Mouse (Mus musculus): ENCODE measurements at regions not wholly inside any gene's neighbourhood (a gene's known extent, or its start where the extent isn't known, plus 50 kb on each side); places are given as distances from the start of the nearest gene placed in this dataset.

DNA sequence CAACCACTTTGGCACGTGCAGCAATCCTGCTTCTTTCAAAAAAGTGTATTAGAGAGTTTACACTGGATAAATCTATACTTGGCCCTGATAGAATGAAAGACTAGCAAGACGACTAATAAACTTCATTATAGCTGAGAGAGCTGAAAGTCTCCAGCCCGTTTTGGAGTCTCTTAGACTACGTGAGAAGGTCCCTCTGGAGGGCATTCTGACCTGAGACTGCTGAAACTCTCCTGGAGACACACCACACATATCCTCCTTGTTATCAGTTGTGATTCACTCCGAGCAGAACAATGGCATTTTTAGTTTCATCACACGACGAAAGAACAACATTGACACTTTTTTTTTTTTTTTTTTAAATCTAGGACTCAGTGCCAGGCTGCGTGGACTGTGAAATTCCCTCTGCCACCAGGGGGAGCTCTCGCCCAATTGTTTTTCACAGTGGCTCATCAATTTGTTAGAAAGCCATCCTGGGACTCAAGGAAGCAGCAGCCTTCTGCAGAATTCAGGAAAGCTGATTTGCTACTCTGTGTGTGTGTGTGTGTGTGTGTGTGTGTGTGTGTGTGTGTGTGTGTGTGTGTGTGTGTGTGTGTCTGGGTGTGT lies 1467.0 kb upstream of the Slc10a2 start:
- H3K4me2 ChIP-seq (ENCODE audit: low read depth, low read length): no peak overlapping the region
- no peaks in the 10 kb centered on the region for H3K4me1 ChIP-seq (ENCODE audit: control insufficient read depth, insufficient read depth, low read length)
- H3K27me3 ChIP-seq (replicated peaks; ENCODE audit: control insufficient read depth, insufficient read depth, low read length): no peaks in the 10 kb centered on the region
- peak; percentile 70; the same call in 1 of the 2 replicates for ATAC-seq (ENCODE audit: low read depth)
- H3K4me3 ChIP-seq (ENCODE audit: low read depth, low read length): no peak overlapping the region
- no peaks in the 10 kb centered on the region for H3K9me3 ChIP-seq (ENCODE audit: control insufficient read depth, low read length)
- no peak overlapping the region for H3K27ac ChIP-seq (replicated peaks; ENCODE audit: low read depth, low read length)
- no peaks in the 10 kb centered on the region for H3K36me3 ChIP-seq (ENCODE audit: control insufficient read depth, insufficient read depth, low read length)
- no peak overlapping the region for H3K9ac ChIP-seq (ENCODE audit: low read depth, low read length)
- peak; percentile 77 for DNase-seq (ENCODE audit: low spot score)
- WGBS: 30% methylated on average over 9 of the region's 9 CpGs

GRCm38 (mm10) chr8:6550965-6551364 lies 1445.8 kb upstream of the Slc10a2 start:
- no peaks in the 10 kb centered on the region for H3K27me3 ChIP-seq (replicated peaks; ENCODE audit: control insufficient read depth, insufficient read depth, low read length)
- DNase-seq (ENCODE audit: low spot score) (peak; percentile 69), ATAC-seq (ENCODE audit: low read depth) (no peak)
- no peak overlapping the region for H3K9ac ChIP-seq (ENCODE audit: low read depth, low read length)
- H3K27ac ChIP-seq (replicated peaks; ENCODE audit: low read depth, low read length): no peak overlapping the region
- H3K4me2 ChIP-seq (ENCODE audit: low read depth, low read length): no peak overlapping the region
- H3K4me3 ChIP-seq (ENCODE audit: low read depth, low read length): no peak overlapping the region
- no peaks in the 10 kb centered on the region for H3K36me3 ChIP-seq (ENCODE audit: control insufficient read depth, insufficient read depth, low read length)
- H3K9me3 ChIP-seq (ENCODE audit: control insufficient read depth, low read length): no peaks in the 10 kb centered on the region
- no peaks in the 10 kb centered on the region for H3K4me1 ChIP-seq (ENCODE audit: control insufficient read depth, insufficient read depth, low read length)

GRCm38 (mm10) chr8:6527171-6527570 lies 1422.0 kb upstream of the Slc10a2 start:
- Histone ChIP-seq H3K4me1 (ENCODE audit: control insufficient read depth, insufficient read depth, low read length) (no peaks in the 10 kb centered on the region; the same call in 1 of the 2 replicates), H3K4me2 (ENCODE audit: low read depth, low read length) (no peak overlapping the region), H3K9me3 (ENCODE audit: control insufficient read depth, low read length) (no peaks in the 10 kb centered on the region), H3K9ac (ENCODE audit: low read depth, low read length) (no peak overlapping the region), H3K27ac (replicated peaks; ENCODE audit: low read depth, low read length) (no peak overlapping the region), H3K27me3 (replicated peaks; ENCODE audit: control insufficient read depth, insufficient read depth, low read length) (no peaks in the 10 kb centered on the region), H3K4me3 (ENCODE audit: low read depth, low read length) (no peak overlapping the region), H3K36me3 (ENCODE audit: control insufficient read depth, insufficient read depth, low read length) (no peaks in the 10 kb centered on the region)
- WGBS: 28% methylated on average over 5 of the region's 5 CpGs
- ATAC-seq (ENCODE audit: low read depth): no peak
- DNase-seq (ENCODE audit: low spot score): peak; percentile 53

- ATAC-seq (ENCODE audit: low read depth) (no peak), DNase-seq (ENCODE audit: low spot score) (peak; percentile 25)
- H3K4me1 ChIP-seq (ENCODE audit: control insufficient read depth, insufficient read depth, low read length): no peaks in the 10 kb centered on the region
- no peak overlapping the region for H3K4me2 ChIP-seq (ENCODE audit: low read depth, low read length)
- no peaks in the 10 kb centered on the region for H3K27me3 ChIP-seq (replicated peaks; ENCODE audit: control insufficient read depth, insufficient read depth, low read length)
- no peak overlapping the region for H3K4me3 ChIP-seq (ENCODE audit: low read depth, low read length)
- no peak overlapping the region for H3K9ac ChIP-seq (ENCODE audit: low read depth, low read length)
- H3K27ac ChIP-seq (replicated peaks; ENCODE audit: low read depth, low read length): no peak overlapping the region
- H3K9me3 ChIP-seq (ENCODE audit: control insufficient read depth, low read length): no peaks in the 10 kb centered on the region
- H3K36me3 ChIP-seq (ENCODE audit: control insufficient read depth, insufficient read depth, low read length): no peaks in the 10 kb centered on the region
Measured at GRCm38 (mm10) chr8:6515882-6516682, 1410.9 kb upstream of the Slc10a2 start.

GRCm38 (mm10) chr8:6492453-6492852 lies 1387.3 kb upstream of the Slc10a2 start:
- no peak overlapping the region for H3K4me3 ChIP-seq (ENCODE audit: low read depth, low read length)
- DNase-seq (ENCODE audit: low spot score) (peak; percentile 87), ATAC-seq (ENCODE audit: low read depth) (no peak)
- no peaks in the 10 kb centered on the region for H3K36me3 ChIP-seq (ENCODE audit: control insufficient read depth, insufficient read depth, low read length)
- no peaks in the 10 kb centered on the region for H3K4me1 ChIP-seq (ENCODE audit: control insufficient read depth, insufficient read depth, low read length)
- H3K27ac ChIP-seq (replicated peaks; ENCODE audit: low read depth, low read length): no peak overlapping the region
- no peak overlapping the region for H3K4me2 ChIP-seq (ENCODE audit: low read depth, low read length)
- no peaks in the 10 kb centered on the region for H3K9me3 ChIP-seq (ENCODE audit: control insufficient read depth, low read length)
- H3K9ac ChIP-seq (ENCODE audit: low read depth, low read length): no peak overlapping the region
- 33% methylated on average over 1 of the region's 1 CpGs for WGBS
- no peaks in the 10 kb centered on the region for H3K27me3 ChIP-seq (replicated peaks; ENCODE audit: control insufficient read depth, insufficient read depth, low read length)

DNA sequence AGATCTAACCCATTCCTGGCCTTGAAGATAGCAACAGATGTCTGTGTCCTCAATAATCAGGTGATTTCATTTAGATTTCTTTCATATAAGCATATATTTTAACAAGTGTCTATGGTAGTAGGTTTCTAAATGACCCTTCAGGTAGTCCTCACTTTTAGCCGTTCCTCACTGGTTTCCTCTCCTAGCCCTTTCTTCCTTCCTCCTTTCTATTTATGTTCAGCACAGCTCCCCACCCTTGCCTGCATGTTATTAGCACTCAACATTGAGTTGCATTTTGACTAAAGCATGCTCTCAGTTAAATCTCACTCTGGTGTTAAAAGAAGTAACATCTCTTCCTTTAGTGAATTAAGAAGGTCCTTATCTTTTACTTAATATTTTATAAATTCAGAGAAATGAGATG lies 1376.8 kb upstream of the Slc10a2 start:
- H3K36me3 ChIP-seq (ENCODE audit: control insufficient read depth, insufficient read depth, low read length): no peaks in the 10 kb centered on the region
- ATAC-seq (ENCODE audit: low read depth) (no peak), DNase-seq (ENCODE audit: low spot score) (no peak)
- no peak overlapping the region for H3K4me3 ChIP-seq (ENCODE audit: low read depth, low read length)
- H3K9me3 ChIP-seq (ENCODE audit: control insufficient read depth, low read length): no peaks in the 10 kb centered on the region
- H3K27ac ChIP-seq (replicated peaks; ENCODE audit: low read depth, low read length): no peak overlapping the region
- no peak overlapping the region for H3K9ac ChIP-seq (ENCODE audit: low read depth, low read length)
- H3K4me2 ChIP-seq (ENCODE audit: low read depth, low read length): no peak overlapping the region
- H3K4me1 ChIP-seq (ENCODE audit: control insufficient read depth, insufficient read depth, low read length): no peaks in the 10 kb centered on the region
- H3K27me3 ChIP-seq (replicated peaks; ENCODE audit: control insufficient read depth, insufficient read depth, low read length): no peaks in the 10 kb centered on the region
- 88% methylated on average over 1 of the region's 1 CpGs for WGBS

- Histone ChIP-seq H3K9me3 (ENCODE audit: control insufficient read depth, low read length) (no peaks in the 10 kb centered on the region), H3K36me3 (ENCODE audit: control insufficient read depth, insufficient read depth, low read length) (no peaks in the 10 kb centered on the region), H3K4me1 (ENCODE audit: control insufficient read depth, insufficient read depth, low read length) (no peaks in the 10 kb centered on the region), H3K27me3 (replicated peaks; ENCODE audit: control insufficient read depth, insufficient read depth, low read length) (no peaks in the 10 kb centered on the region), H3K9ac (ENCODE audit: low read depth, low read length) (no peak overlapping the region), H3K4me2 (ENCODE audit: low read depth, low read length) (no peak overlapping the region), H3K27ac (replicated peaks; ENCODE audit: low read depth, low read length) (no peak overlapping the region), H3K4me3 (ENCODE audit: low read depth, low read length) (no peak overlapping the region)
- 72% methylated on average over 3 of the region's 3 CpGs for WGBS
- DNase-seq (ENCODE audit: low spot score): no peak
- no peak for ATAC-seq (ENCODE audit: low read depth)
Measured at GRCm38 (mm10) chr8:6471089-6471488, 1365.9 kb upstream of the Slc10a2 start.

DNA sequence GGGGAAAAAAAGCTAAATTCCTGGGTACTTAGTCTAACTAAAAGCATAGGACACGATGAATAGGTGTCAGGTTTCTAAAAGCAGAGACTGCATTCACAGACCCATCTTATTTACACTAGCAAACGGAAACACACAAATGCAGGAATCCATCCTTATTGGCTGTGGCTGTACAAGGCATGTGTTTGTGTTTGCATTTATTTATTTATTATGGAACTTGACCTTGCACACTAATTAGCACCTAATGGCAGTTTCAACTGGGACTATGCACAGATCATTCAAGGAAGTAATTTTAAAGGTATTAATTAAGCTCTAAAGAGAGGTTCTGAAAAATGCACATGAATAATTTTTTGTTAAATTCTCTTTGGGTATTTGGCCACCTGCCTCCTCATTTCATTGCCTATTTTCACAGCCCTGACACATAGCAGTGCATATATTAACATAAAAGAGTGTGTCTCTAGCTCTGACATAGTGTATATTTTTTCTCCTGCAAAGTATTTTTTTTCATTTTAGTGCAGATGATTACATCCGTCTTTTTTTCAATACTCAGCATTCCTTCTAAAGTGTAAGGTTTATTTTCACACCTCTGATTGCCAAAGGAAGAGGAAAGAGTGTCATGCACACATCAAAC lies 1351.5 kb upstream of the Slc10a2 start:
- Histone ChIP-seq H3K4me2 (ENCODE audit: low read depth, low read length) (no peak overlapping the region), H3K4me1 (ENCODE audit: control insufficient read depth, insufficient read depth, low read length) (no peaks in the 10 kb centered on the region; the same call in 1 of the 2 replicates), H3K27me3 (replicated peaks; ENCODE audit: control insufficient read depth, insufficient read depth, low read length) (no peaks in the 10 kb centered on the region), H3K36me3 (ENCODE audit: control insufficient read depth, insufficient read depth, low read length) (no peaks in the 10 kb centered on the region), H3K27ac (replicated peaks; ENCODE audit: low read depth, low read length) (no peak overlapping the region), H3K9me3 (ENCODE audit: control insufficient read depth, low read length) (no peaks in the 10 kb centered on the region), H3K9ac (ENCODE audit: low read depth, low read length) (no peak overlapping the region), H3K4me3 (ENCODE audit: low read depth, low read length) (no peak overlapping the region)
- DNase-seq (ENCODE audit: low spot score) (no peak), ATAC-seq (ENCODE audit: low read depth) (no peak)
- 19% methylated on average over 3 of the region's 3 CpGs for WGBS
